Mouse (Mus musculus): Measurements from ENCODE around the gene Aven.
"Not testable (repeated sequence)": the region's sequence is repeated elsewhere in the genome, so short reads cannot be mapped to it uniquely, and the experiment has no call there.

Gene Aven

DNA sequence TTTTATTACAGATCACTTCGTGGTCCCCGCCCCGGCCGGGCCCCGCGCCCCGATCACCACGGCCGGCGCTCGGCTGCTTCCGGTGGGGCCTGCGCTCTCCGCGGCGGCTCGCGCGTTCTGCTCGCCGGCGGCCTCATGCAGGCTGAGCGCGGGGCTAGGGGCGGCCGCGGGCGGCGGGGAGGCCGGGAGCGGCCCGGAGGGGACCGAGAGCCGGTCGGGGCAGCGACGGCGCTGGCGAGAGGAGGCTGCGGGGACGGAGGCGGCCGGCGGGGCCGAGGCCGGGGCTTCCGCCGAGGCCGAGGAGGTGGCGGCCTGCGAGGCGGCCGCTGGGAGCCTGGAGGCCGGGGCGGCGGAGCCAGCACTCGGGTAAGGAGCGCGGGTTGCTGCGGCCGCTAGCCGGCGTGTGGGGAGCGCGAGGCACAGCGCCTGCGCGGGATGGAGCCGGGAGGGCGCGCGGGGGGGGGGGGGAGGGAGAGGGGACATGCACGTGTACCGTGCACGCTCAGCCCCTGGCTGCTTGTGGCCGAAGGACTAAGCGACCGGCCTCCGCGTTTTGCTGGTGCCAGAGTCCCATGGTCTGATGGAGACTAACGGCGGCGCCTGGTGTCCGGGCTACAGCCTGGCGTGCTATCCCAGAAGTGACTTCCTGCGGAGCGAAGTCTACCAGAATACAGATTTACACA lies at the start of gene Aven:
Gene Aven, plus strand, starts transcription at position 109 of the 683 bp plus-strand sequence.
- peak; percentile 58 to 68 for DNase-seq (ENCODE audit: low spot score in 2 of 2)

DNA sequence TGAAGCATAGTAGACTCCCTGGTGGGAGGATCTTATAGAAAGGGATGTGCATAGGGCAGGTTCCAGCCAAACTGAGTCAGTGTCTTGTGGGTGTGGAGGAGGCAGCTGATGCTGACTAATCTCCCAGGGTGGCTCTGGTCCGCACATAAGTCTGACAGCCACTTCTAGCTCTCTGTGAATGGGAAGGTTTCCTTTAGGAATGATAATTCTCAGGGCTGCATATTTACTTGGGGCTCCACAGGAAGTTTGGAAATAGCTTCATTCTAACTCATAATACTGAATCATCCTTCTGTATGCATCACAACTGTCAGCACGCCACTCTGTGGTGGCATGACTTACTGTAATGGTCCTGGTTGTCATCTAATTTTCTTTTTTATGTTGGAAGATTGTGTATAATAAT lies 49.3 kb upstream of the Aven start:
- DNase-seq (ENCODE audit: low spot score in 2 of 2), result no peak

DNA sequence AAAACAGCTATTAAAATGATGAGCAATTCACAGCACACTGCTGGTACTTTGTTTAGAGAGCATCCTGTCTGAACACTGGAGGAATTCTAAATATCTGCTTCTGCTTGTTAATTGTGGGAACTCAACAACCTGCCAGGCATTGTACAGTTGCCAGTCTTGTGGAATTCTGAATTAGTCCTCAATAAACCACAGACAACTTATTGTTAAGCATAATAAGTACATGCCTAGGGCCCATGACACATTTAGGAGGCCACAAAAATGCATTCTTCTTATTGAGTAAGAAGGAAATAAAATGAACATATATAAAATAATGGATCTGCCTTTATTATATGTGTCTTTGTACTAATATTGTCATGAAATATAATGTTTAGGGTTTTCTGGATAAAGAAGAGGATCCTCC lies 47.3 kb upstream of the Aven start:
- DNase-seq (ENCODE audit: low spot score in 2 of 2), result no peak

DNA sequence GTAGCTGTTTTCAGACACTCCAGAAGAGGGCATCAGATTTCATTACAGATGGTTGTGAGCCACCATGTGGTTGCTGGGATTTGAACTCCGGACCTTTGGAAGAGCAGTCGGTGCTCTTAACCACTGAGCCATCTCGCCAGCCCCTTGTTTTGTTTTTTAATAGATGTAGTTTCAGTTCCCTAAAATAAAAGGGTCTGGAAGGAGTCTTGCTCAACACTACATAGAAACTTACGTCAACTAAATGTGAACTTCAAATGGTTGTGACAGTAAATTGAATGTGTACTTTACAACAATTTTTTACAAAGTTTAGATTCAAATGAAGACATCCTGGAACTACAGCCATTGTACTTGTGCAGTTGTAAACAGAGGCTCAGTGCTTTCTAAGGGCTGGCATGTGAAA lies 44.7 kb upstream of the Aven start:
- DNase-seq (ENCODE audit: low spot score in 2 of 2), result not testable (repeated sequence)

DNA sequence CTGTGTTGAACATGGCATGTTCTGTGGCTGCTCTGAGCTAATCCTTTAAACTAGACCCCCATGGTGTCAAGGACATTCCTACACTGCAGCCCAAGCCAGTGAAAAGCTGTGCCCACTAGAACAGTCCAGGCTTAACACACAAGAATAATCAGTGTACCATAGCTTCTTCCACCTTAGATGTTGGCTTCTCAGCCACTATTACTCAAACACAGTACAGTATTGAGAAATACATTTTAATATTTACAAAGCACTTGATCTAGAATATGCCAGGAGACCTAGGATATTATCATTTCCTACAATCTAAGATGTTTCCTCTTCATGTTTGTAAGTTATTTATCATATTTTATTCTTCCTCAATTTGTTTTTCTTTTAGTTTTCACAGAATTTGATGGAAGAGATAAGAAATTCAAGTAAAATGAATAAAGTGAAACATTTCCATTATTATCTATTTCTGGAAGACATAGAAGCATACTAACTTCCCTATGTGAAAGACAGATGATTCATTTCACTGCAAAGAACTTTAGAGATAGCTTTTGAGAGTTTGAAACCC lies 44.2 kb upstream of the Aven start:
- no peak for DNase-seq (ENCODE audit: low spot score in 2 of 2)

DNA sequence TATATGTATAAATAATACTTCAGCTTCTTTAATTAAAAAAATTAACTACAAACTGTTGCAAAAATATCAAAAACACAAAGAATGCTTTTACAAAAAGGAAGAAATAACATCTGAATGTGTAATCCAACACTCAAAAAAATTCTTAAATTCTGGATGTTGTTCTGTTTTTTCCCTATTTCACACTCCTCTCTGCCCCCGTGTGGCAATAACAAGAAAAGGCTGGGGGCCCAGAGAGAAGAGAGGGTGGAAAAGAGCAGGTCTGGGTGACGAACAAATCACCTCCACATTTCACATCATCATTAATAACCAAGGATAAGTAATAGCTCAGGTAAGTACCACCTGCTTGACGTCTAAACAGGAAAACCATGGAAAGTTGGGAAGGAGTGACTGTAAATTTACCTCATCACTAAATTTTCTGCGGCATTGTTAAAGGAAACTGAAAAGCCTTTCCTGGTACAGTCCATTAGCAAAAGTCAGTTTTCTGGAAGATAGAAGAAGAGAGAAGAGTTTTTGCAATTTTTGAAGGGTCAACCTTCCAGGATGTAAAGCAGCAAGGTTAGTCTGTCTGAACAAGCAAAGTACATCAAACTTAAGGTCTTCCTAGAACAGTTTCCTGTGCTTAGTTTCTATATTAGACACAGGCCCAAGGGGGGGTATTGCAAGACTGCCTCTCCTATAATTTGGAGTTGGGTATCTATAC lies 43.0 kb upstream of the Aven start:
- peak in 1 of 2 experiments; percentile 20 for DNase-seq (ENCODE audit: low spot score in 2 of 2)

DNA sequence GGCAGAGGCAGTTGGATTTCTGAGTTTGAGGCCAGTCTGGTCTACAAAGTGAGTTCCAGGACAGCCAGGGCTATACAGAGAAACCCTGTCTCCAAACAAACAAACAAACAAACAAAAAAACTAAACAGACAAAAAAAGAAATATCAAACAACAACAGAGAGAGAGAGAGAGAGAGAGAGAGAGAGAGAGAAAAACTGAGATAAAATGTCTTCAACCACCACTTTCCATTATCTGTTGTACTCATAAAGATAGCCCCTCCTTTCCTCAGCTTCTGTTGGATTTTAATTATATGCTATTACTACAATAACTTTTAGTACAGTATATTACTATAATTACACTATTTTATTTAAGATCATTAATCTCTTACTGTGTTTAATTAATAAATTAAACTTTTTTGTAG lies 40.3 kb upstream of the Aven start:
- not testable (repeated sequence) for DNase-seq (ENCODE audit: low spot score in 2 of 2)

DNA sequence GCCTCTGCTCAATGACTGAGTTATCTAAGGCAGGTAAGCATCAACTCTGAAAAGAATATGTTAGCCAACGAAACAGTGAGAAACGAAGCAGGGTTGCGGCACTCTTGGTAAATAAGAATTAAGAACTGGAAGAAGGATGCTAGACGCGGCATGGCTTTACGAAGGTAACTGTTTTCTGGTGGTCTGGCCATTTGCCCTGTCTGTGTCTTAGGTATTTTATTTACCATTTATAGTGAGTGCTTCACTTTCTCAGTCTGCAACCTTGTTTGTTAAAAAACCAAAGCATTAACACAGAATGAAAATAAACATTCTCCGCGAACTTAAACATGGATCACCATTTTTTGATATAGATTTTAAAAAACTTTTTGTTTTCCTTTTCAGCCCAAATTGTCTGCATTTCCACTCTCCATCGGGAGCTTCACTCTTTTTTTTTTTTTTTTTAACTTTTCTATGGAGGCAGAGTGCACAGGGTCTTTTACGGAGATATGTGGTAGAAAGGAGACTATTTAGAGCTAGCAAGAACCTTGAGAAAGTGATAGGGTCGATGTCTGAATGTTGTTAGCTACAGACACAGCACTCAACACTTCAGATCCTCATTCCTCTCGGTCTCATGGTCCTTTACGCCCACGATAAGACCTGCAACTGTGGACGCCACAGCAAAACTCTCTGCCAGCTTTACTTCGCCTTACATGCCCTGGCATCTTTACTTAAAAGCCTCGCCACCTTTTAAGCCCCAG lies 38.5 kb upstream of the Aven start:
- no peak for DNase-seq (ENCODE audit: low spot score in 2 of 2)

DNA sequence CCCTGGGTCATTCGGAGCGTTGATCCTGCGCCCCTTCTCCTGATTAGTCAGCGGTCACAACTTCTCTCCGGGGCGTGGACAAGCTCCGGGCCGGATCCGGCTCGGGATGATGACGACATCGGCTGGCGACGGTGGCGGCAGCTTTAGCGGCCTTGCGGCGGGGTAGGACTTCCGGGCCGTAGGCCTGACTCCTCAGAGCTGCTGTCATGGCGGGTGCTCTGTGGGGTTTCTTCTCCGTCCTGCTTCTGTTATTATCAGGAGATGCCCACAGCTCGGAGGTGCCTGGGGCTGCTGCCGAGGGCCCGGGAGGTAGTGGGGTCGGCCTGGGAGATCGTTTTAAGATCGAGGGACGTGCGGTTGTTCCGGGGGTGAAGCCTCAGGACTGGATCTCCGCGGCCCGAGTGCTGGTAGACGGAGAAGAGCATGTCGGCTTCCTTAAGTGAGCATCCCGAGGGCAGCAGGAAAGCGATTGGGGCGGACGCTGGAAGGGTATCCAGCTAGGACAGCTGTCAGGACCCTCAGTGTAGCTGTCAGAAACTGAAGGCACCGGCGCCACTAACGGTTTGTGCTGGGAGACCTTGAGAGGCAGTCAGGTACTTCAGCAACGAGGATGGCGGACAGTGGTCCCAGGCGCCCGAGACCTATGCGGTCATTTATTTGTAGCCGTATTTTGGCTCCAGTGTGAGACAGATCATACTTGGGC lies 37.8 kb upstream of the Aven start, which contains the start of gene Emc7:
Gene Emc7, plus strand, starts transcription at position 136 of the 703 bp plus-strand sequence.
- DNase-seq (ENCODE audit: low spot score in 2 of 2), result peak; percentile 93 to 96

DNA sequence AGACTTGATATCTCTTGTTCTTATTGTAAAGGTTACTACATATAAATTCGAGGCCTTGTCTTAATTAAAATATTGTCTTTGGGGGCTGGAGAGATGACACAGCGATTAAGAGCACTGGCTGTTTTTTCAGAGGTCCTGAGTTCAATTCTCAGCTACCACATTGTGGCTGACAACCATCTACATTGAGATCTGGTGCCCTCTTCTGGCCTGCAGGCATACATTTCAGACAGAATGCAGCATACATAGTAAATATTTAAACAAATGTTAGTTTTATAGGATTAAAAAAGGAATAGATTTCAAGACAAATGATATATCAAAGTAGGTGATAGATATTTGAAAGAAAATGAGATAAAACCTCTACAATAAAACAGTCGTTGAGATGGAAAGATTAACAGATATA lies 32.2 kb upstream of the Aven start:
- no peak for DNase-seq (ENCODE audit: low spot score in 2 of 2)

DNA sequence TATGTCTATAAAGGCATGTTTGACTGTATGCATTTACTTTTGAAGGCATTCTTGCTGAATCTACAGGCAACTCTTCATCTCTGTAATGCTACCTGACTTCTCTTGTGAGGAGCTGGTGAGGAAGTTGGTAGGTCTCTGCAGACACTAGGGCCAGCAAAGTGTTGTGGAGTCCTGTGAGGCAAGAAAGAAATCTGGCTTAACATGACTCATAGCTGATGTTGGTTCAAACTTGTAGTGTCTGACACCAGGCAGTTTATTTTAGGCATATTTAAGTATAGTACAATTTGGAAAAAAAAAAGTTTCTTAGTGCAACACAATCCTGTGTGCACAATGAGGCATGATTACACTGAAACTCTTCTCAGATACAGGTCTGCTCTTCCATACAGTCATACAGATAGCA lies 23.2 kb upstream of the Aven start:
- no peak for DNase-seq (ENCODE audit: low spot score in 2 of 2)

DNA sequence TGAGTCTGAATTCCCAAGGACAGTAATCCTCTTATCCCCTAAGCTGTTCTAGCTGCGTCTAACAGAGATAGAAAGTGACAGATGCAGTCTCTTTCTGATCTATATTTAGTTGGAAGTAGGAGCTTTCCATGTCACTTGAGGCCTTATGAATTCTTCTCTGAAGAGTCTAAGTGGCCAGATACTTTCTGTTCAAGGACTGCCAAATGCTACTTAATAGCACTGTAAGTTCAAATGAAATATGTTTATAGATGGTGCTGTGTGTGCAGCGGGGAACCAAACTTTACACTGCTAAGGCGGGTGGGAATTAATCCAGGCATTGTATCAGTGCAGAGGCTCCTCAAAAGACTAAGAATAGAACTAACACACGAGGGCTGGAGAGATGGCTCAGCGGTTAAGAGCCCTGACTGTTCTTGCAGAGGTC lies 21.8 kb upstream of the Aven start:
- no peak for DNase-seq (ENCODE audit: low spot score in 2 of 2)

DNA sequence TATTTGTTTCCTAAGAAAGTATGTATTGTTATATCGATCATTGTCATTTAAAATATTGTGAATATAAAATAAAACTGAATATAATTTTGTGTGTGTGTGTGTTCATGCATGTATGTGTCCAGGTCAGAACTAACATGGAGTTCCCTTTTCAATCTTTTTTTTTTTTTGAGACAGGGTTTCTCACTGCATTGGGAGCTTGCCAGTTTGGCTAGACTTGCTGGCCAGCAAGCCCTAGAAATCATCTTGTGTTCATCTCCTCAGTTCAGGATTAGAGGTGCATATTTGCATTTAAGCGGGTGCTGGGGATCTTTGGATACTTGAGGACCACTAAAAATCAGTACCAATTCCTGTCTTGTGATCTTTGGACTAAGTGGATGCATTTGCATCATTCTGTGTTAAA lies 20.7 kb upstream of the Aven start:
- DNase-seq (ENCODE audit: low spot score in 2 of 2), result no peak

DNA sequence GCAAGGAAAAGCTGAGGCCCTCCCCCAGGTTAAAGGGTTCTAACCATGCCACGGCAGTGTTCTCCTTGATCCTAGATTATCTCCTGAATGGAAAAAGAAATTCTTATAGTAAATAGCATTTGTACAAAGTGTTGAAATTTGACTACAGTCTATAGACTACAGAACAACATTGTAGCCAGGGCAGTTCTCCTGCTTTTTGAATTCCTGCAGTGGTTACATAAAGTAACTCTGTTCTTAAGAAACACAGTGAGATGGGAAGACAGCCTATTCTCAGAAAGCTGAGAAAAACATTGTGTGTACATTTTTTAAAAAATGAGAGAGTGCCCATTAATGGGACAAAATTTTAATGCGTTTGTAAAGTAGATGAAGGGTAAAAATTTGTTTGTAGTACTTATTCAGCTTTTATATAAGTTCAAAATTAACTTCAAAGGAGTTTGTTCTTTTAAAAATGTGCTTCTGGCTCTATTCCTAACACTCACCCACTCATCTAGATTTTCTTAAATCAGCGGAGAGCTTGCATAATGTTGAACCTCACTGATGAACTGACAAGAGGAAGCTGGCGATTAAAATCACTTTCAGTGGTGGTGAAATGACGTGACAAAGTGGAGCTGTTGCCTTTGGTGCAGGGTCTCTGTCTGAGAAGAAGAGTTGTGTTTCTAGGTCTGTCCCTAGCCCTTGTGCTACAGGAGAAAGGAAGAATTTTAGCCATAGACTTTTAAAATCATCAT lies 17.6 kb upstream of the Aven start:
- no peak for DNase-seq (ENCODE audit: low spot score in 2 of 2)

DNA sequence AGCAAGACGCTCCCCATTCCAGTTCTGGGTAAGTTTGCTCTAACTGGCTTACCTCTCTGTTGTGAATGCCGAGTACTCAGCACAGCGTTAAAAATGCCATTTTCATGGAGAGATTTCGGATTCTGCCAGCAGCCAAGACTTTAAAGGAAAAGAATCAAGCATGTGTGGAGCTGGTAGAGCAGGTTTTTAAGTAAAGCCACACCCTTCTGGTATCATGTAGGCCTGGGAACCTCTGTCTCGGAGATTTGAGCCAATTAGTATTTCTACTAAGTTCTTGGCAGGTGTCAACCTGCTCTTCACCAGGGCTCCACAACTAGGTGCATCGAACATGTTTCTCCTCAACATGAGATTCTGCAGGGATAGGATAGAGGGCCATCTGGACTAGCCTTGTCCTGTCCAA lies 16.2 kb upstream of the Aven start:
- no peak for DNase-seq (ENCODE audit: low spot score in 2 of 2)

DNA sequence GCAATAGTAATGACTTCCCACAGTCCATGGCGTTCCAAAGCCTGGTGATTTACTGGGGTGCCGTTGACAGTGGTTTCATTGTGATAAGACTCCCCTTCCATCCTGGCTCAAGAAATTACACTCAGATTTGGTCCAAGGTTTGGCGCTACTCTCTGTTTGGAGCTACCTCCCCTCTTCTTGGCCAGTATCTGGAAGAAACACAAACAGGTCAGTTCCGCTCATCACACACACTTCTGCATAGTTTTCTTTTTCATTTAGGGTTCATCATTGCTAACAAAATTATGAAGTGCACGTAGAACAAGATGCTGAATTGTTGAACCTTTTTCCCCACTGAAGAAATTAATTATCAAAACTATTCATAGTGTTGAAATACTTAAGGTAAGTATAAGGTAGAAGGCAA lies 12.1 kb upstream of the Aven start, which contains the start of gene Chrm5:
Gene Chrm5, minus strand, starts transcription at position 101 of the 400 bp plus-strand sequence.
- no peak for DNase-seq (ENCODE audit: low spot score in 2 of 2)

DNA sequence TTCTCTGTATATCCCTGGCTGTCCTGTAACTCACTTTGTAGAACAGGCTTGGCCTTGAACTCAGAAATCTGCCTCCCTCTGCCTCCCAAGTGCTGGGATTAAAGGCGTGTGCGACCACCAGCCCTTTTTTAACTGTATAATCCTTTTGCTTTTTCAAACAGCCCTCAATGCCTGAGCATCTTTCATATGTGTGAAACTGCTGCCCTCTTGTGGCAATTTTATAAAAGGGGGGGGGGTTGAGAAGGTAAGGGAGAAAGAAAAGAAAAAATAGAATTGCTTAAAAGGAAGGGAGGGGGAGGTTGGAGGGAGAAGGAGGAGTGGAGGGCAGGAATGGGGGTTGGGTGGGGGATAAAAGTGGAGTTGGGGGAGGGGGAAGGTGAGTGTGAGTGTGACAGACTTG lies 11.2 kb upstream of the Aven start:
- DNase-seq (ENCODE audit: low spot score in 2 of 2), result peak in 1 of 2 experiments; percentile 32

DNA sequence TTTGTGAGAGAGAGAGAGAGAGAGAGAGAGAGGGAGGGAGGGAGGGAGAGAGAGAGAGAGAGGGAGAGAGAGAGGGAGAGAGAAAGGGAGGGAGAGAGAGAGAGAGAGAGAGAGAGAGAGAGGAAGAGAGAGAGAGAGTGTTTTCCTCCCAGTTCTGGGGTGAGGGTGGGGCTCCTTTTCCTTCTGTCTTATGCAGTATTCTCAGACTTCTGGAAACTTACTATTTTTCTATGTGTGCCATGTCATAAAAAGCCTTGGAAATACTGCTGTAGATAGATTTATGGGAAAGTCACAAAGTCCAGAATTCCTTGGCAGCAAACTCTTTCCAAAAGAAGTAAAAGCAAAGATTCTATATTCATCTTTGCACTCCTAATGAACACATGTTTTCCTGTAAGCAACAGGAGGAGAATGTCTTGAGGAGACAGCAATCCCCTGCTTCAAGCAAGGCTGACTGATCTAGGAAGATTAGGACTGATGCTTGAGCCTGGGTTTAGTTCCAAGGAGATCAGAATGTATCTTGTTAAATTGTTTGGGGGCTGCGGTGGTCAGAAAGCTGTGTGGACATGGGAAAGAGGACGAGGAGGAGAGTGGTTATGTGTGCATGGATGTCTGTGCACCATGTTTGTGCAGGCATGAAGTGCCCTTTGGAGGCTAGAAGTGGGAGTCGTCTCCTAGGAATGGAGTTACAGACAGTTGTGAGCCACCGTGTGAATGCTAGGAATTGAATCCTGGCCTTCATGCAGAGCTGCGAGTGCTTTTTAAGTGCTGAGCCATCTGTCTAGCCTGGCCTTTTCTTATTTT lies 10.0 kb upstream of the Aven start:
- DNase-seq (ENCODE audit: low spot score in 2 of 2), result no peak

DNA sequence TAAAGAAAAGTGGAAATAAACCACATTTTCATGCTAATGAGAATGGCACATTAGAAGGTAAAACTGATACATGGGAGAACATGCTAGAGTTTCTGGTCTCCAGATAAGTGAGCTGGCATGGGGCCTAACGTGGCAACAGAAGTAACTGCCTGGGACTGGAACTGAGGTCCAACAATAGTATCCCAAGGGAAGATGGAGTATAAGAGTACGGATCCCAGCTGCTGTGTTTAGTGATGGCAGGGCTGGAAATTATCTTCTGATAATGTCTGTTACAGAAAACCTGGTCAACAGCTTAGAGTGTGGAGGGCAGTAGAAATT lies 9.5 kb upstream of the Aven start:
- no peak for DNase-seq (ENCODE audit: low spot score in 2 of 2)

DNA sequence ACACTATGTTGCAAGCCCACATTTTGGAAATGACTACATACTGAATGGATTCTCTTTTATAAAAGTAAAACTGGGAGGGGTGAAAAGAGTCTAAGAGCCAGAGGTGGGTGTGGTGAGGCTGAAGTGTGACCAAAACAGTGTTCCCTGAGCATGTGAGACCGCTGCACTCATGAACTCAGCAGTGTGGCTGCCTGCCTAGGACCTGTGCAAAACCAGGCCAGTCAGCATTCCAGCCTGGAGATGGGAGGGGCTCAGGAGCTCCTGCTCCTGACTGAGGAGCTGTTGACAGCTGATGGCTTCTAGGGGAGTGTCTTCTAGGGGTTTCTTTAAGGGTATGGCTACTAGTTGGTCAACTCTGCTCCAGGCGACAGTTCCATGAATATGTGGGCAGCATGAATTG lies 7.9 kb upstream of the Aven start:
- DNase-seq (ENCODE audit: low spot score in 2 of 2), result no peak
